Mouse (Mus musculus): ENCODE measurements around the gene Col5a2. TPM values are rescaled to one million over a fixed set of nuclear protein-coding genes. Genes with fewer than 3 reads are reported as not detected.

Gene Col5a2
- polyA plus RNA-seq, 1 experiment from 2014 or later, result 39.9 TPM

GRCm38 (mm10) chr1:45355944-45356343 lies 147.1 kb downstream of the Col5a2 start:
- in situ Hi-C loops (cut with MboI; ENCODE audit: low pct_unique_long_range_greater_than_20kb), result no loop called here
- DNase-seq (ENCODE audit: low read depth, low spot score), result no peak
- POLR2A ChIA-PET, result no interaction called here

GRCm38 (mm10) chr1:45329149-45329548 lies 173.9 kb downstream of the Col5a2 start:
- DNase-seq (ENCODE audit: low read depth, low spot score), result no peak
- peaks cover 43% of the 10 kb centered on the region for H3K27me3 ChIP-seq
- TF ChIP-seq CTCF (IDR thresholded peaks at IDR 0.05), result no peak
- CTCF ChIA-PET, result interaction anchor here (1.1 kb wide), 1 partner anchor 16 kb away, joined by 3 read pairs; no protein-coding TSS in a partner anchor
- POLR2A ChIA-PET, result no interaction called here
- in situ Hi-C loops (cut with MboI; ENCODE audit: low pct_unique_long_range_greater_than_20kb), result no loop called here
- ATAC-seq, result no peak

More at GRCm38 (mm10) chr1:45355944-45356343, 147.1 kb downstream of the Col5a2 start:
- no peak for TF ChIP-seq CTCF (IDR thresholded peaks at IDR 0.05)
- CTCF ChIA-PET, result interaction anchor here (1.3 kb wide), 1 partner anchor 8 kb away, joined by 6 read pairs; no protein-coding TSS in a partner anchor
- no peak for ATAC-seq
- no peaks in the 10 kb centered on the region for H3K27me3 ChIP-seq

Other genes starting within 250 kb of the Col5a2 start
- gene Col3a1, start 191.7 kb downstream of the Col5a2 start, polyA plus RNA-seq (2021), result 0.24 TPM